Mouse (Mus musculus) lung, postnatal 14 days (tissue): Measurements from ENCODE around the gene Pdk2.

Experiments used
- DNase-seq: peaks from one replicate; pipeline ENCODE4 v3.0.0; 2021

Gene Pdk2

DNA sequence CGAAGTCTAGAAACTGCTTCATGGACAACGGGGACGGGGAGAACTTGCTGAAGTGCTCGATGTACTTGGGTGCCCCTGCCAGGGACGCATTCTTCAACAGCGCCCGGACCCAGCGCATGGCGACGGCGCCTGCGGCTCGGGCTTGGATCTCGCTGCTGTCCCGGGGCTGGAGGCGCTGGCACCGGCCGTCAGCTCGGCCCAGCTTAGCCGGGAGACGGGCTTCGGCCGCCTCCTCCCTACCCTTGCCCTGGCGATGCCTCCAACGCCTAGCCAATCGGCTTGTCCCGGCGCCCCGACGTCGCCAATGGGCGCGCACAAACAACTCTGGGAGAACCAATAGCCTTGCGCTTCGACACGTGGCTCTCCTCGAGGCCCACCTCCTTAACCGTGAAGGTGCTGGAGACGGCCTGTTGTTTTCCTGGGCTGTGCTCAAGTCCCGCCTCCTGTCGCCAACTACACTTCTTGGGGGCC, at the start of gene Pdk2:
Gene Pdk2 (minus strand): TSS at position 216 of the 471 bp plus-strand sequence.
- peak; percentile 94 for DNase-seq

DNA sequence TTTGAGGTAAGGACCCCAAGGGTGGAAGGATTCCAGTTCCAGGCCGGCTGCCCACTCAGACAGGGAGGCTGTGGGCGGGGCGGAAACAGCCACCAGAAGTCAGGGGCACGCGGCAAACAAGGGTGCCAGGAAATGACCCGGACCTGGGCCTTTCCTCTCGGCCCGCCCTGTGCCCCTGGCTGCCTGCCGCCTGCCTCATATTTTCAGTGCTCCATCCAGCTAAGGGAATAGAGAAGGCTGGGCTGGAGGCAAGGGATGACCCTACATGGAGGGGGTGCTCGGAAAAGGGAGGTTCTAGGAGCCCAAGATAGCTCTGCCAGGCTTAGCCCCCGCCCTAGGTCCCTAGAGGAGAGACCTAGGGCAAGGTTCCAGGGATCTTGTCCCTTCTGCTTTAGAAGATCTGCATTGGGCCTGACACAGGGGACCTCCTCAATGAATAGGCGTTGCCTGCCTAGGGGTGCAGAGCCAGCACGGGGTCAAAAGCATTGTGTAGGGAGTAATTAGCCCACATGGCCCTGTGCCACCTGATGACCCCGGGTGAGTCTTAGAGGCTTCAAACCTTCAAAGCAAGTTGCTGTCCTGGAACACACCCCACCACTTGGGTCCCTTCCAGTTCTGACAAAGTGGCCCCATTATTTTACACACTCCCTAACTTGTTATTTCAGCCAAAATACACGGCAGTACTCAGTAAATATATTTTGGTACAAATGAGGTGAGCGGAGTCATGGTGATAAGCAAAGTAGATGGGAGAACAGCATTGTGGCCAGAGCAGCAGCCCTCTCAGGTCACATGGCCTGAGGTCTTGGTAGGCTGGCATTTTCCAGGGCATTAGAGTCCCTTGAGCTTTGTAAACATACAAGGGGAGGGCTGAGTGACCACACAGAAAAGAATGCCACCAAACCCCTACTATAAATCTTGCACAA, 48.0 kb upstream of the Pdk2 start:
- peak; percentile 82 for DNase-seq

DNA sequence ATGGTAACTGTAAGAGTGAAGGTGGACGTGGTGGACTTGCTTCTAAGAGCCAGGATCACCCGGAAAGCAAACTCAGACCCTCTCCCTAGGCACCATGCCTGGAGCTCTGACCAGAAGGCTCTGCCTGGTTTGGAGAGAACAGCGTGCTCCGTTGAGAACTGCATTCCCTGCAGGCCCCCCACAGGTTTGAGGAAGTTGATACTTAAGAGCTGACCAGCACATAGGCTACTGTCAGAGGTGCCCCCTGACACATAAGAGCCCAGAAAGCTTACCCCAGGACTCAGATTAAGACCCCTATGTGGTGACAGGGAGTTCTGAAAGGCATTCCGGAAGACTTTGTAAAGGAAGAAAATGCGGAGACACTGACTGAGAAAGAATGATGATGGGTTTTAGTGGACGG, 47.1 kb upstream of the Pdk2 start:
- DNase-seq = no peak

DNA sequence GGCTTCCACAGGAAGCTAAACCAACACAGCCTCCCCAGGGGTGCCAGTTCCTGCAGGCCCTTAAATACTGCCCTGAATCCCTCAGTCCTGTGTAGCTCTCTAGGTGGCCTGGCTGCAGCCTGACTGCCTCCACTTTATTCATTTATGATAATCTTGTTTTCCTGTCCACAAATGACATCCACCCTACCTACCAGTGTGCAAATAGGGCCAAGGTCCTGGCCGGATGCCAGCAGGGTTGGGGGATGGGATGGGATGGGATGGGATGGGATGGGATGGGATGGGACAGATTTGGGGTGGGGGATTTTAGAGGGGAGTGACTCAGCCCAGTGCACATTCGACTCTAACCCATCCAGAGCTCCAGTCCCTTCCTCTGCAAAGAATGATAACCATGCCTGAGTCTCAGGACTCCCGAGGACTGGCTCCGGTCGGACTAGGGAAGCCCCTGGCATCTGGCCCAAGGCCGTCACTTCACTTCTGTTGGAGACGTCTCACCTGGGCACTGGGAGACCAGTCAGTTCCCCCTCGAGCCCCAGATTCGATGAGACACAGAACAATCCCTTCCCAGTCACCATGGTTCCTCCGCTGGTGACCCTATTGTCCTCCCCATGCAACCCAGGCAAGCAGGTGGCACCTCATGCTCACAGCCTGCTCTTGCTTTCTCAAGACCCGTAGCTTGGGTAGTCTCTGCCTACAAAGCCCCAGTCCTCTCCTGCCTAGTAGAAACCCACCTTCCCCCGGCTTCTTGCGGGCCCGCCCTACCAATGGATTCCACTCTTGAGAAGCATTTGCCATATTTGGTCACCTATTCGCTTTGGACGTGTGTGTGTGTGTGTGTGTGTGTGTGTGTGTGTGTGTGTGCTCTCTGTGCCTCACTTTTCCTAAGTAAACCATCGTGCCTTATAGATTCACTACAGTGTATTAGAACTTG, 46.4 kb upstream of the Pdk2 start:
- DNase-seq = no peak

DNA sequence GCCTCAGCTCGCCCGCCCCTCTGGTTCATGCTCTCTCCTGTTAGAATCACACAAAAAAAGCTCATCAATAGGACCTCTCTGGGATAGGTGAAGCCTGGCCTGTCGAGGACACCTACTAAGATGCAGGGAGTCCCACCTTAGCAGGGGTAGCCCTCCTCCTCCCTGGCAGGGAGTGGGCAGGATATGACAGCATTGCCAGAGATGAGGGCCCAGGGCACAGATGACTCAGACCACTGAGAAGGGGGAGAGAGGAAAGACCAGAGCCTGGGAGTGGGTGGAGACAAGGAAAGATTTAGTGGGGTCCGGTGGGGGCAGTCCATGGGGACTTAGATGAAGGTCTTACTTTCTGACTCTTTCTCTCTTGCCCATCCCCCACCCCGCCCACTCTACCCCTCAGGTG, 45.1 kb upstream of the Pdk2 start:
- DNase-seq = no peak

DNA sequence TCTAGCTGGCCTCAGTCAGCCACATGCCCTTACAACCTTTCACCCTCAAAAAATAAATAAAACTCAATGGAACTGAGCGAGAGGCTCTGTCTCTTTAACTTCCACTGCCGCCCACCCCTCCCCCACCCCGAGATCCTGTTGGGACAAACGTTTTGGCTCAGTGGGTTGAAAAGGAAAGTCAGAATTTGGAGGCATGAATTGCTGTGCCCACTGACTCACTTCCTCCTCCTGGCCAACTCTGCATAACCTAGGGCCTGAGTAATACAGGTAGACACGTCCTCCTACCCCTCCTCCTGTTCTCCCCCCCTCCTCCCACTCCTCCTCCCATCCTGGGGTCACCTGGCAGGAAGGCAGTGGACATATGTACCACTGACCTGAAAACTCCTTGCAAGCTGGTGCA, 44.6 kb upstream of the Pdk2 start:
- DNase-seq = no peak

DNA sequence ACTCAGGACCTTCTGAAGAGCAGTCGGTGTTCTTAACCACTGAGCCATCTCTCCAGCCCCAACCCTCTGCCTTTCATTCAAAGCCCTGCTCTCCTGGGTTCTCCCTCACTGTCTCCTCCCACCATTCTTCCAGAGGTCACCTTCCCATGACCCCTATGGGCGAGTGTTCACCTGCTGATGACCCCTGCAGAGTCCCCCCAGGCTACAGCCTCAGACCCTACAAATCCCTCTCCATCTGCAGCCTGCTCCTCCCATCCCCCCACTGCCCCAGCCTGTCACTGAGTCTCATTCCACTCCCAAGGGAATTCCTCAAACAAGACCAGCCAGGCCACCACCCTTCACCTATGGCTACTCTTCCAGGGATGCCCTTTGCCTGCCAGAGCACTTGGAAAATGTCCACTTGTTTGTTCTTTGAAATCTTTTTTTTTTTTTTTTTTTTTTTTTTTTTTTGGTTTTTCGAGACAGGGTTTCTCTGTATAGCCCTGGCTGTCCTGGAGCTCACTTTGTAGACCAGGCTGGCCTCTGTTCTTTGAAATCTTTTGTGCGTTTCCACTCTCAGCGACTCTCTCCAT, 43.7 kb upstream of the Pdk2 start:
- no peak for DNase-seq

DNA sequence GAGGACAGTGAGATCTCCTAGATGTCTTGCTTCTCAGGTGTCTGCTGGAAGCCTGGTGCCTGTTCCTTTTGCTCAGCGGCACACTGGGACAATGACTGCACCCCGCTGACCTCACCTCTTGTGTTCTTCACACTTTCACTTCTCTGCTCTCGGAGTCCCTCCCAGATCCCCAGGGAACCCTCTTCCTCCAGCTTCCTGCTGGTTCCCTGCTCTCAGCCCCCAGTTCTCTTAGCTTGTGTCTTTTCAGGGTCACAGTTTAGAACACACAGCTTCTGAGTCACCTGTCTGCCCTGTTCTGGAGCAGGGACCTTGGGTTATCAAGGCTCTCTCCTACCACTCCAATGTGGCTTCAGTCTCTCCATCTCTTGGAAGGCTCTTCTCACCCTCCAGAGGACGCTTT, 43.0 kb upstream of the Pdk2 start:
- DNase-seq = no peak

DNA sequence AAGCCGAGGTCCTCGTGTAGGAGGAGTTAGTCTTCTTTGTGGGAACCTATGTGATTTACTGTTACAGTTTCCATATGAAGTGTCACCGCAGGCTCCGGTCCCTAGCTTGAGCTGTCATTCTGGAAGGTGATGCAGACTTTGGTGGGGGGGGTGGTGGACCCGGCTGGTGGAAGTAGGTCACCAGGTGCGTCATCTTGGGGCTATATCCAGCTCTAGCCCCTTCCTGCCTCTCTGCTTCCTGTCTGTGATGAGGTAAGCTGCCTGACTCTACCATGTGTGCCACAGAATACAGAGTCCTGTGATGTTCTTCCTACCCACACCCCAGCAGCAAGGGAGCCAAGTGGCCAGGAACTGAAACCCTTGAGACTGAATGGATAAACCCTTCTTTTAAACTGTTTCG, 41.7 kb upstream of the Pdk2 start:
- no peak for DNase-seq

DNA sequence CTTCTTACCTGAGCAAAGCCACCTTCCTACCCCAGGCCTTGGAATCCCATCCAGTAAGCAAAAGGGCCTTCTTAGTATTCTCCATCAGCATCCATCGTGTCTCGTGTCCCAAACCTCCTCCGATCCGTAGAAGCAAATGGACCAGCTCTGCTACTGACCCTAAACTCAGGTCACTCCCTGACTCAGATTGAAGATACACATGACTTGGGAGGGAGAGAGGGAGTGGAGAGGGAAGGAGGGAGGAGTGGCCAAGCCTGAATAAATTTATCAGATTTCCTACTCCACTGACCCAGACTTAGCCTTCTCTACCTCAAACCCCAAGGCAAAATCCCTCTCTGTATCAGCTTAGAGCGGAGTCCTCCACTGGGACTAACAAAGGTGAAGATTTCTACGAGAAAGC, 39.6 kb upstream of the Pdk2 start:
- DNase-seq = no peak

DNA sequence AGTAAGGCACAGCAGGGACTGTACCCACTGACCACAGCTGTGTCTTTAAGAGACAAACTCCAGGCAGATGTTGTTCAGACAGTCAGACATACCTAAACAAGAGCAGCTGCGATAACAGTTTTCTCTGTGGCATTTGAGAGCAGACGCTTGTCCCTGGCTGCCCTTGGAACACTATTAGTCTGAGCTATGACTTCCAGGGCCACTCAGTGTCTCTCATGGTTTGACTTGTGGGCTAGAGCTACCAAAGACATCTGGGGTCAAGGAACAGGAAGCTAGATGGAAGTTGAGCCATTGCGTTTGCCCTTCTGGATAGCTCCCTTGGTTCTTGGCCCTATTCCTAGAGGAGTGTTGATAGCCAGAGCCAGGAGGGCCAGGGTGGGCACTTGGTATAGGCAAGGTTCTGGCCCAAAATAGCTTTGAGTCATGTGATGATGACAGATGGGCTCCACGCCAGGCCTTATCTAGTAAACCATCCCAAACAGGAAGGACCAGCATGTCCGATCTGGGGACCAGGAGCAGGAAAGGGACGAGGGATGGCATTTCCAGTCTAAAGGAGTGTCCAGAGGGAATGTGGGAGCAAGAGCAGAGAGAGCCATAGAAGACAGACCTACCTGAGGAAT, 38.2 kb upstream of the Pdk2 start:
- DNase-seq = peak; percentile 83

DNA sequence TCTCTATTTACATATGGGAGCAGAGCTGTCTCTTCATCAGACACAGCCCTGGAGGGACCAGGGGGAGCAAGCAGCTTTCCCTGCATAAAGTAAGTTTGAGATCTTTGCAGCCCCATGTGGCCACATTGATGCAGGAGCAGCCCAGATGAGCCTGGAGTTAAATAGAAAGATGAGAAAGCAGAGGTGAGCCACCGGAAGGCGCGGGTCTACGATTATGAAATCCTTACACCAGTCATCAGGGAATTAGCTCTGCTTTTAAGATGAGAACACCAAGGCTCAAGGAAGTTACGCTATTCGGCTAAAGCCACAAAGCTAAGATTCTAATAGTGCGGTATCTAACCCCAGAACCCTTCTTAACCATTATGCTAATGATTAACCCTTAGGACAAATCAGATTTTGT, 36.8 kb upstream of the Pdk2 start:
- no peak for DNase-seq

DNA sequence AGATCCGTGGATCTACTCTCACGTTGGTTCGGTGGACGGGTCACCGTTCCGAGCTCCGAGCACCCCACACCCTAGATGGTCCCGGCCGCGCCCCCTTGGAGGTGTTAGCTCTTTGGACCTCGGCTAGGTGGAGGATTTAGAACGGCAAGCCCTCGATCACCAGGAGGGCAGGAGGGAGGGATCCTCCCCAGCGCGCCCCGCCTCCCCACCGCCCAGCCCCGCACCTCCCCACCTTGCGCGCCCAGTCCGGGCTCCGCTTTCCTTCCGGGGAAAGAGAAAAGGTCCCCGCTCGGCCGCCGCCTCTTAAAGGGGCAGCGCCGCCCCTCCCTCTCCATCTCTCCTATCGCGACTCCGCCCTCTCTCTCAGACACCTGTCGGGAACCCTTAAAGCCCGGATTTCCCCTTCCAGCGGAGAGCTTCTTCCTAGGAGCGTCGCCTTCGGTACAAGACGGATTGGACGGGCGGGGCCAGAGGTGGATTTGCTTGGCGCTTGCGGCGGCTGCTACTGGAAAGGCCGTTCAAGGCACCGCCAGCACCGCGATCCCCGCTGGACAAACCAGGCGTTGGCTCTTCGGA, 35.5 kb upstream of the Pdk2 start, which contains the start of gene Itga3:
Gene Itga3 (minus strand): TSS at position 266 of the 576 bp plus-strand sequence.
- peak; percentile 84 for DNase-seq

DNA sequence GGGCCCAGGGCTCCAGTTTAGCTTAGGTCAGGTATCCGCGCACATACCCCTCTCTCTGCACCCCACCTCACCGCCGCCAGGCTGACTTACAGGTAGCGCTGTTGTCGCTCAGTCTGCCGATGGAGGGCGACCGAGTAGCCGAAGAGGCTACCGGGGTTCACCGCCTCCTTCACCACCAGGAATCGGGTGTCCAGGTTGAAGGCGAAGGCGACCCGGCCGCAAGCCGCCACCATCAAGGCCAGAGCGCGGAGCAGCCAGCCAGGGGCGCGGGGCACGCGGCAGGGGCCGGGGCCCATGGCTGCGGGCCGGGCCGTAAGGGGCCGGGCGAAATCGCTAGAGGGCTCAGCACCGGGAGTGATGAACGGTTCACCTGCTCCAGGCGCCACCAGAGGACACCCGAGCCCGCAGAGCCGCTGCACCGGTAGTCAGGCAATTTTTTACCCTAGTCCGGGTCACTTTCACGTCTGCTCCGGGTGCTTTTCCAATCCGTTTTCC, 34.9 kb upstream of the Pdk2 start:
- peak; percentile 56 for DNase-seq

DNA sequence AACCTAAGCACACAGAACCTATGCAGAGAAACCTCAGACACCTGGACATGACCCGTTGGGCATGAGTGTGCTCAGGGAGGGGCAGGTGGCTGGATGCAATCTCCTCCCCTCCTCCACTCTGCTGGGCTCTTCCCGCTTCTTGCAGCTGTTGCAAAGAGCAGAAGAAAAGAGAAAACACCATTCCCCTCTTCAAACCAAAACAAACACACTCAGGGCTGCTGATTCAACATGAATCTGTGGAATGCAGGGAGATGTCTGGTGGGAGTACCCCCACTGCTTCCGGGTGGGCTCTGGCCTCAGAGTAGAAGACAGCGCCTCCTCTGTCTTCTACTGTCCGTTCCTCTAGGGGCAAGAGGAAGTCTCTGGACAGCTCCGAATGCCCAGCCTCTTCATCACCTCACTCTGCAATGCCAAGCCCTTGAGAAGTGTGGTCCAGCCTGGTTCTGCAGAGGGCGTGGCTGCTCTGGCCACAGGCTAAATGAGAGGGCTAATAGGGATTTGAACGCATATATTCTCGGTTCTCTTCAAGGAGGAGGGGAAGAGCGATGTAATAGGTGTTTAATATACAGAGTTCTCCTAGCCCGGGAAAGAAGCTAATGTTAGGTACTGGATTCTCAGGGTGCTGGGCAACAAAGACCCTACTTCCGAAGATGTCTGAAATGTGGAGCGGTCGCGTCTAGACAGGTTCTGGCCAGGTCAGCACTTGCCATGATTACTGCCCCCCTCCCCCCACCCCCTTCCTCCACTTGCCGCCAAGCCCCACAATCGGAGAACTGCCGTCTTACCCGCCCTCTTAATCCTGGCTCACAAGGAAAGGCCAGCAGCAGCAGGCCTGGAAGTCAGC, 34.3 kb upstream of the Pdk2 start:
- no peak for DNase-seq

DNA sequence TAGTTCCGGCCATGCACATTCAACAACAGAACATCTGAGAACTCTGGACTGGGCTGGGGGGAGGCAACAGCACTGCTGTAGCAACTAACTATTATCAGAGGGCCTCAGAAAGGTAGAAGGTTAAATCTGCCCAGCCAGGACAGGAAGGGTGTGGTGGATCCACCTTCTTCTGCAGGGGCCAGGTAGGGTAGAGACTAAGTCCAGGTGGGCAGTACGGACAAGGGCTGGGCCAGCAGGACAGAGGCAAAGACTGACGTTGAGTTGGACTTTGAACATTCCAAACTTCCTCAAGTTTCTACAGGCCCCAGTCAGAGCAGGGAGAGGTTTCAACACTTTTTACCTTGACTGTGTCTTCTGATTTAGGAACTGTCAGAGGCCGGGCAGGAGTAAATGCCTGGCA, 33.5 kb upstream of the Pdk2 start:
- DNase-seq = no peak

DNA sequence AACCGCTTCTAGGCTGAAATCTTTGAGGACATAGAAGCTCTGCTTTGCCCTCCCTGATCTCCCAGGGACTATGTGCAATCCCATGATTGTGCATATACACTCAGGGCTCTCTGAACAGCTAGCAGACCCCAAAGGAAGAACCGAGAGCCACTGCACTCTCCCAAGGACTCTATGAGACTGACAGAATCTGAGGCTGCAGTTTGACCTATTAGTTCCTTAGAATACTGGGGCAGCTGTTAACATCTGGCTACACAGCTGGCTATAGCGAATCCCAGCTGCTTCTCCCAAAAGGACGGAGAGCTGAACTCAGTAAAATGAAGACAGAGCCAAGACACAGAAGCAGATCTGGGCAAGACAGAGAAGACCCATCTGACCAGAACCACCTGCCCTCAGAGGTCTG, 32.7 kb upstream of the Pdk2 start:
- DNase-seq = no peak

DNA sequence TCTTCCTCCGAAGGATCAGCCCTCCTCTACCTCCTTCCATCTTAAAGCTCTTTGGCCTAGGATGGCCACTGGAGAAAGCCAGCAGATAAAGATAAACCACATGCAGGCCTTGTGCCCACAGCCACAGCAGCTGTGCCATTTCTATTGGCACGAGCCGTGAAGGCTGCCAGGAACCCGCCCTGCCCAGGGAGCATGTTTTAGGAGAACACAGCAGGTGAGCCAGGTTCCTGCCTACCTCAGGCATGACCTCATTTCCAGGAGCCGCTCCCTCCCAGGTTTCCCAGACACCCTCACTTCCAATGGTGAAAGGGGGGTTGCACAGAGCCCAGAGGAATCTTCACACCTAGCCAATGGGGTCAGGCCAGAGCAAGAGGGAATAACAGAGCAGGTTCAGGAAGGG, 31.6 kb upstream of the Pdk2 start:
- DNase-seq = peak; percentile 57

DNA sequence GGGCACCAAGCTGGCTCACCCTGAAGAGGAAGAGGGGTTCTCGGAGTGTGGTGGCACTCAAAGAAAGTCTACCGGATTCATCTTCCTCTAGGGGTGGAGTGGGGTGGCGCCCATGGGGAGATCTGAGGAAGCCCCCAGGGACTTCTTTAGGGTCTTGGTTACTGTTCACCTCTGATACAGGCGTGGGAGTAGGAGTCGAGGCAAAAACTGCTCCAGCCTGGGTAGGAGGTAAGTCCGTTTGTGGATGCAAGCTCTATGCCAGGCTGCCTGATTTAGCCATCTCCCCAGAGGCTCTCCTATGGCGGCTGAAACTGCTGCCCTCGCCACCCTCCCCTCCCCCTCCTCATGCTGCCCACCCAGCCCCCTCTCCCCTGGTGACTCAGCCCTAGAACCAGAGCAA, 31.0 kb upstream of the Pdk2 start:
- DNase-seq = no peak

DNA sequence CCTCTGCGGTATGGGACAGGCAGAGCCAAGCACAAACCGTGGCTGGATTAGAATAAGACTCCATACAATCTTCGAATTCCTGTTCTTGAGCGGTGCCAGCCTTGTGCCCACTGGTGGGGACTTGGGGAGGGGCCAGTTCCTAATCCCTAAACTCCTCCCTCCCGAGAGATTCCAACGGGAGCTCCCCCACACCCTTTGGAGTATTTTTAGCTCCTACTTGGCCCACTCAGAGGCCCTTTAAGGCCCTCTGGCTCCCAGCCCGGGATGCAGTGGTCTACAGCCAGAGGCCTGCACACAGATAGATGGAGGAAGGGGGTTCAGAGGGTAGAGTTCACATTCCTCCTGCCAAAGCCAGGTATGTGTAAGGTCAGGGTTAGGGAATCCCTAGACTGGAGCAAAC, 30.1 kb upstream of the Pdk2 start:
- DNase-seq = peak; percentile 69
